Mouse (Mus musculus) limb, embryonic 11.5 days (tissue): Measurements from ENCODE around the gene Crlf1. TPM values are rescaled to one million over a fixed set of nuclear protein-coding genes. Genes with fewer than 3 reads are reported as not detected.

ENCODE experiments used
- ATAC-seq: fragments of 200-750 bp; cut with Nextera tagmentation; 2 replicates; pipeline ENCODE4 v1.8.0; 2017; ENCODE audit warnings: low read depth; ENCODE audit not compliant: insufficient number of reproducible peaks, low FRiP score, low TSS enrichment
- DNase-seq: peaks from one replicate; pipeline ENCODE4 v3.0.0-alpha.2; 2015; ENCODE audit warnings: low spot score
- H3K27ac ChIP-seq: fragments of 300-500 bp; sonication (generic); replicated peaks from 2 replicates; pipeline ENCODE4 v1.5.1; 2014; ENCODE audit warnings: low read depth, mild to moderate bottlenecking, low read length
- H3K27me3 ChIP-seq: fragments of 300-500 bp; sonication (generic); 2 replicates; pipeline ENCODE4 v1.6.1; 2014; ENCODE audit warnings: mild to moderate bottlenecking, low read length, mixed read lengths; ENCODE audit not compliant: control insufficient read depth, insufficient read depth
- H3K36me3 ChIP-seq: fragments of 300-500 bp; sonication (generic); 2 replicates; pipeline ENCODE4 v1.6.1; 2014; ENCODE audit warnings: mild to moderate bottlenecking, low read length, moderate library complexity, mixed read lengths; ENCODE audit not compliant: control insufficient read depth, insufficient read depth
- H3K4me1 ChIP-seq: fragments of 300-500 bp; sonication (generic); 2 replicates; pipeline ENCODE4 v1.6.1; 2014; ENCODE audit warnings: low read length, mixed read lengths; ENCODE audit not compliant: control insufficient read depth, insufficient read depth
- H3K4me2 ChIP-seq: fragments of 300-500 bp; sonication (generic); 2 replicates; pipeline ENCODE4 v1.6.1; 2014; ENCODE audit warnings: low read depth, mild to moderate bottlenecking, moderate library complexity; ENCODE audit not compliant: severe bottlenecking
- H3K4me3 ChIP-seq: fragments of 300-500 bp; sonication (generic); 2 replicates; pipeline ENCODE4 v1.5.1; 2014; ENCODE audit warnings: low read depth, low read length
- H3K9ac ChIP-seq: fragments of 300-500 bp; sonication (generic); 2 replicates; pipeline ENCODE4 v1.6.1; 2014; ENCODE audit warnings: mild to moderate bottlenecking, low read length
- H3K9me3 ChIP-seq: fragments of 300-500 bp; sonication (generic); 2 replicates; pipeline ENCODE4 v1.6.1; 2016; ENCODE audit warnings: low read length; ENCODE audit not compliant: control insufficient read depth
- WGBS: fragments of 180-500 bp; shearing (Covaris S2); extraction: QIAGEN DNeasy Blood & Tissue Kit; methylation state at CpG from one replicate; pipeline ENCODE4 v1.1.7; 2014; 5-methylcytosine and 5-hydroxymethylcytosine counted together
- polyA plus RNA-seq: library from polyadenylated mRNA; unstranded; fragments of >200 nt; fragmentation: Nextera tagmentation; extraction: Ambion mirVana; gene quantifications from 2 replicates; pipeline ENCODE4 v1.2.1, GENCODE M21; 2014

Crlf1 gene
- polyA plus RNA-seq, 1 experiment from 2014 or later, result 85.8 TPM

DNA sequence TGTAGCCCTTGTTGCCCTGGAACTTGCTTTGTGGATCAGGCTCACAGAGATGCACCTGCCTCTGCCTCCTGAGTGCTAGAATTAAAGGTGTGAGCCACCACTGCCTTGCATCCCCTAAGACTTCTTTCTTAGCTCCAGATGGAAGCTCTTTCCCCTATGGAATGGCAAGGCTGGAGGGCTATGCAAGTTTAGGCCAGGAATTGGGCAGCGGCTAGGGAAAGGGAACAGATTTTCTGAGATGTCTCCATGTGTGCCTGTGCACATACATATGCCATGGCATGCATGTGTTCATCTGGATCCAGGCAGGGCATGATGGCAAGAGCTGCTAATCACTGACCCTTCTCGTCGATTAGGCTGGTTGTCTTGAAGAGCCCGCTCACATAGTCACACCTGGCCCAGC lies 27.3 kb upstream of the Crlf1 start:
- no peak overlapping the region for H3K9ac ChIP-seq
- H3K4me1 ChIP-seq, result peaks cover 15% of the 10 kb centered on the region
- no peak for DNase-seq
- no peak overlapping the region for H3K27ac ChIP-seq
- 94% methylated on average over 4 of the region's 4 CpGs for WGBS
- H3K36me3 ChIP-seq, result 0 out of 2 replicates have a peak, but pooled peaks cover 2% of the 10 kb centered on the region
- no peak overlapping the region for H3K4me3 ChIP-seq
- H3K27me3 ChIP-seq, result no peaks in the 10 kb centered on the region
- no peaks in the 10 kb centered on the region for H3K9me3 ChIP-seq
- no peak overlapping the region for H3K4me2 ChIP-seq
- no peak for ATAC-seq

DNA sequence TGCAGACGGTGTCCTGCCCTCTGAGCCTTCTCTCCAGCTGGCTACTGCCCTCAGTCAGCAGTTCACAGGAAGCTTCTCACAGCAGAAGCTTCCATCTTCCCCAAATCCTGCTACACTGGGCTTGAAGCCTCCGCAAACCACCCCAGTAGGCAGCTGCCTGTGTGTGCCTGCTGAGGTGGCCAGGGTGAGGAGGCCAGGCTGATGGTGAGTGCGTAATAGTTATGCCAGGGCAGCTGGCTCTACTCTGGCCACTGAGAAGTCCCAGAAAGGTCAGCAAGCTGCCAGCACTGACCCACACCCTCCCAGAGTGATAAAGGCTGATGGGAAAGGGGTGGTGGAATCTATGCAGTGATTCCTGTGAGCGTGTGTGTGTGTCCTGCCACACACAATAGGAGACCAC lies 26.7 kb upstream of the Crlf1 start:
- no peaks in the 10 kb centered on the region for H3K27me3 ChIP-seq
- H3K4me2 ChIP-seq, result no peak overlapping the region
- H3K4me3 ChIP-seq, result no peak overlapping the region
- H3K36me3 ChIP-seq, result 0 out of 2 replicates have a peak, but pooled peaks cover 2% of the 10 kb centered on the region
- no peak overlapping the region for H3K27ac ChIP-seq
- ATAC-seq, result no peak
- WGBS, result 91% methylated on average over 4 of the region's 4 CpGs
- no peak overlapping the region for H3K9ac ChIP-seq
- no peak for DNase-seq
- no peaks in the 10 kb centered on the region for H3K9me3 ChIP-seq
- peaks cover 14% of the 10 kb centered on the region for H3K4me1 ChIP-seq

DNA sequence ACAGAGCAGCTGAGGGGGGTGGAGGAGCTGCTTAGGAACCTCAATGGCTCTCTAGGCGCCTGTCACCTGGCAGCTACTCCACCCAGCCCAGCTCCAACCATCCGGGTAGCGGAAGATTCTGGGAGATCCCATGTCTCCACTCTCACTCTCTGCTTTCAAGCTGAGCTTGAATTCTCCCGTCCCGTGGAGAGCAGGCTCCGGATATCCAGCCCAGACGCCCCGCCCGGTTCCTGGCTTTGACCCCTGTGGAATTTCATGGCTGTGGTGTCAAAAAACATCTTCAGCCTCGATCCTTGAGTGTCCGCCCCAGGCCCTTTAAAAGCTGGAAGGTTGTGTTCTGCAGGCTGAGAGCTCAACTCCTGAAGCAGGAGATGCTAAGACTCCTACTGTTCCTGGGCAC lies 26.2 kb upstream of the Crlf1 start:
- Histone ChIP-seq H3K36me3 (0 out of 2 replicates have a peak, but pooled peaks cover 2% of the 10 kb centered on the region), H3K4me1 (peaks cover 9% of the 10 kb centered on the region), H3K9ac (no peak overlapping the region), H3K27ac (no peak overlapping the region), H3K27me3 (no peaks in the 10 kb centered on the region), H3K9me3 (no peaks in the 10 kb centered on the region), H3K4me3 (no peak overlapping the region), H3K4me2 (no peak overlapping the region)
- 70% methylated on average over 11 of the region's 11 CpGs for WGBS
- DNase-seq (no peak), ATAC-seq (no peak)

DNA sequence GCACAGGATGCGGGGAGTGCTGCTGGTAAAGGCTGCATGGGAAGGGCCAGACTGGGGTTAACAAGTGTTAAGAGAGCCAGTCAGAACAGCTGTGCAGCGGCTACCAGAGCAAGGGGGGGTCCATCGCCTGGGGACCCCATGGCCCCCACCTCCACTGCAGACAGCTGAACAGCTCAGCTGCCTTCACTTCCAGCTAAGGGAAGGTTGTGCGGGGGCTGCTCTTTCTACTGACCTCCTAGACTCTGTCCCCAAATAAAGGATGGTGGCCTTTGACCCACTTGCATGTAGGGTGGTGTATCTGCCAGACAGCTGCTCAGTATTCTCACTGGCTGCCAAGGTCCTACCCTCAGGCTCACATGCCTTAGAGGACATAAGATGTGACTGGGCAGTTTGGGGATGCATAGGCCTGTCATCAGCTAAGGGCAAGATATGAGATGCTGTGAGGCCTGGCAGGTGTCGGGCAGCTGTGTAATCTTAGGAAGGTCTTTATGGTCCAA lies 25.7 kb upstream of the Crlf1 start:
- ATAC-seq (no peak), DNase-seq (no peak)
- Histone ChIP-seq H3K9me3 (no peaks in the 10 kb centered on the region), H3K4me1 (peaks cover 7% of the 10 kb centered on the region), H3K36me3 (0 out of 2 replicates have a peak, but pooled peaks cover 2% of the 10 kb centered on the region), H3K4me3 (no peak overlapping the region), H3K4me2 (no peak overlapping the region), H3K27me3 (no peaks in the 10 kb centered on the region), H3K9ac (no peak overlapping the region), H3K27ac (no peak overlapping the region)
- WGBS, result 69% methylated on average over 5 of the region's 5 CpGs

DNA sequence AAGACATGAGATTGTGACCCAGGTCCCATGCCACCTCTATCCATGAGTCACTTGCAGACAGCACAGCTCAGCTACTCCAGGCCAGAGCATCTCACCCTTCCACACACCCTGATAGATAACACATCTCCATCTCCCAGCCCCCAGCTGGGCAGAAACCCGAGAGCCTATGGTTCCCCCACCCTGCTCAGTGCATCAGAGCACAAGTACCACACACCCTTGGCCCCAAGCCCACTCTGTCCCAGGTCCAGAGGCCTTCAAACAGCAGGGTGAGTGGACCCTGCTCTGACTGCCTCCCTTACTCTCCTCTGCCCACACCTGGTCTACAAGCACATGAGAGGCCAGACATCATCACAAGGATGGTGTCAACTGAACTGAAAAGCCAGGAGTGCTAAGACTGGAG lies 25.1 kb upstream of the Crlf1 start:
- H3K4me2 ChIP-seq, result no peak overlapping the region
- 52% methylated on average over 1 of the region's 1 CpGs for WGBS
- ATAC-seq, result no peak
- no peak overlapping the region for H3K4me3 ChIP-seq
- H3K9me3 ChIP-seq, result no peaks in the 10 kb centered on the region
- H3K27ac ChIP-seq, result no peak overlapping the region
- no peak for DNase-seq
- peaks cover 4% of the 10 kb centered on the region for H3K4me1 ChIP-seq
- no peak overlapping the region for H3K9ac ChIP-seq
- no peaks in the 10 kb centered on the region for H3K27me3 ChIP-seq
- H3K36me3 ChIP-seq, result 0 out of 2 replicates have a peak, but pooled peaks cover 2% of the 10 kb centered on the region

DNA sequence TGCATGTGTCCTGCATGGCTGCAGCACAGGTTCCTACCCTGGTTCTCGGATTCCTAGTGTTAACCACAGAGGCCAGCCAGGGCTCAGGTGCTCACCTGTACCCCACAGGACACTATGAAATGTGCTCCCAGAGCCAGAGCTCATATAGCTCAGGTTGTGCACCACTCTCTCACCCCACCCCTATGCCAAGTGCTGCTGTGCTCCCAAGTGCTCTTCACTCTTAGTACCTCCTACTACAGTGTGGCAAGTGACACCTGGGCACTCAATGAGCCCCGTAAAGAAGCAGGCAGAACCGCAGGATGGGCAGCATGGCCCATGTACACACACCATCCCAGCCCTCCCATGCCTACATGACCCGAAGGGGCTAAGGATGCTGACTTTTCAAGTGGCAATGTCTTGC lies 24.2 kb upstream of the Crlf1 start:
- no peak for DNase-seq
- no peaks in the 10 kb centered on the region for H3K9me3 ChIP-seq
- no peak for ATAC-seq

DNA sequence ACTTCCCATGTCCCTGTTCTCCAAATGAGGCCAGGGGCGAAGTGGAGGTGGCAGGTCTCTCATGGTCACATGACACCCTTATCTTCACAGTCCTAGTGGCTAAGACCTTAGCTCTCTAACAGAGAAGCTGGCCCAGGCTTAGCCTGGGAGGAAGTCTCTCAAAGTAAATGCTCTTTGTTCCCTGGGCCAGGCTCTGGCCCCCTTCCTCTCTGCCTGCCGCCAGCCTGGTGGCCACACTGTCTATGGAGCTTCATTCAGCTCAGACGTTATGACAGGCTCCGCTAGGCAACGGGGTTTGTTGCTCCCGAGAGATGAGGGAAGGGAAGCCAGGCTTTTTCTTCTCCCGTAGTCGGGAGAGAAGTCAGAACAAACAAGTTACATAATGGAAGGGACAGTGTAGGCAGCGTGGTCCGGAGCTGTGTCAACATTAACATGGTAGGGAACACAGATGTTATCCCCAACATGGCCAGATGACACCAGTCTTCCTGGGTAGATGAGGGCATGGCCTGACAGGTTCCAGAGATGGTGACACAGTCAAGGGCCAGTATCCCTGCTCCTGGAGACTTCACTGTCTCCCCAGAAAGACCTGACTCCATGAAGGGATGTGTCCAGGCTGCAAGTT lies 23.6 kb upstream of the Crlf1 start:
- WGBS, result 74% methylated on average over 10 of the region's 10 CpGs
- H3K9ac ChIP-seq, result no peak overlapping the region
- no peak for ATAC-seq
- H3K9me3 ChIP-seq, result no peaks in the 10 kb centered on the region
- no peak for DNase-seq
- H3K36me3 ChIP-seq, result 0 out of 2 replicates have a peak, but pooled peaks cover 2% of the 10 kb centered on the region
- H3K4me1 ChIP-seq, result peaks cover 4% of the 10 kb centered on the region
- H3K27ac ChIP-seq, result no peak overlapping the region
- H3K4me3 ChIP-seq, result no peak overlapping the region
- no peaks in the 10 kb centered on the region for H3K27me3 ChIP-seq
- H3K4me2 ChIP-seq, result no peak overlapping the region

More for the DNA sequence above, 24.2 kb upstream of the Crlf1 start:
- Histone ChIP-seq H3K9ac (no peak overlapping the region), H3K4me2 (no peak overlapping the region), H3K36me3 (0 out of 2 replicates have a peak, but pooled peaks cover 2% of the 10 kb centered on the region), H3K4me3 (no peak overlapping the region), H3K27me3 (no peaks in the 10 kb centered on the region), H3K27ac (no peak overlapping the region), H3K4me1 (peaks cover 4% of the 10 kb centered on the region)
- 90% methylated on average over 4 of the region's 4 CpGs for WGBS

DNA sequence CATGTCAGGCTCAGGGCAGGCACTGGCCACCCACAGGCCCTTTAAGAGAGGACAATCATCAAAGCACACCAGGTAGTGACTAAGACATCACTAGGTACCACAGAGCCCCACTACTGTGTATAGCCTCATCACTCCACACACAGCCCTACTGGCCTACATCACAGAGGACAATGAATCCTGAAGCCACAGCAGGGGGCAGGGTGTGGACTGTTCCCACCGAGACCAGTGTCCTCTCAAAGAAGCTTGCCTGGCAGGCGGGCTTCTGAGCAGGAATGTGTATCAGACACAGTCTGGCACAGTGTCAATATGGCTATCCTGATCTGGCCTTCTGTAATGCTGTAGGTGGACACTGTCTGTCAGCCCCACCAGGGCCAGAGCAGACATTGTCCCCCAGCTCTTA lies 23.0 kb upstream of the Crlf1 start:
- H3K27me3 ChIP-seq, result no peaks in the 10 kb centered on the region
- ATAC-seq, result no peak
- H3K36me3 ChIP-seq, result 0 out of 2 replicates have a peak, but pooled peaks cover 2% of the 10 kb centered on the region
- no peak overlapping the region for H3K4me2 ChIP-seq
- H3K9me3 ChIP-seq, result no peaks in the 10 kb centered on the region
- no peak overlapping the region for H3K9ac ChIP-seq
- DNase-seq, result no peak
- H3K27ac ChIP-seq, result no peak overlapping the region
- peaks cover 4% of the 10 kb centered on the region for H3K4me1 ChIP-seq
- no peak overlapping the region for H3K4me3 ChIP-seq
- 78% methylated on average over 2 of the region's 2 CpGs for WGBS

DNA sequence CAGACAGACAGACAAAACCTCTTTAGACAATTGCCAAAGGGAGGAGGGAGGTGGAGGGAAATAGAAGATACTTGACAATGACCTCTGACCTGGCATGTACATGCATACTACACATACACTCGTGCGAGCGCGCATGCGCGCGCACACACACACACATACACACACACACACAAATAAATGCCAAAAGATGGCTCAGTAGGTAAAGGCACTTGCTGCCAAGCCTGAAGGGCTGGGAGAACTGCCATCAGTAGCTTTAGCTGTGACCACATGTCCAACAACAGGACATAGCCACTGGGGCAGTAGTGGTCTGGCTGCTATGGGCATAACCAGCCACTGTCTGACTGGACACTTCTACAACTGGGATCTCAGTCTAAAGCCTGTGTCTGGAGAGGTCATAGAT lies 21.1 kb upstream of the Crlf1 start:
- no peaks in the 10 kb centered on the region for H3K36me3 ChIP-seq
- H3K4me1 ChIP-seq, result peaks cover 8% of the 10 kb centered on the region
- DNase-seq (no peak), ATAC-seq (no peak)
- H3K4me2 ChIP-seq, result no peak overlapping the region
- H3K27ac ChIP-seq, result no peak overlapping the region
- H3K4me3 ChIP-seq, result no peak overlapping the region
- no peaks in the 10 kb centered on the region for H3K9me3 ChIP-seq
- WGBS, result 96% methylated on average over 7 of the region's 7 CpGs
- H3K9ac ChIP-seq, result no peak overlapping the region
- H3K27me3 ChIP-seq, result no peaks in the 10 kb centered on the region
